Mouse (Mus musculus) Patski (cell line): ENCODE results near the gene Htra1. TPM values are rescaled to one million over a fixed set of nuclear protein-coding genes. Genes with fewer than 3 reads are reported as not detected.

Source experiments
- ATAC-seq: fragments of 100-300 bp; one replicate; pipeline ENCODE4 v1.8.0; 2021
- CTCF ChIA-PET: fragments of 350-600 bp; sonication (Branson Sonifier 250); formaldehyde crosslinking; loops from one replicate; lab custom pipeline; 2022; ENCODE audit warnings: inconsistent platforms; lab: Charles Lee
- POLR2A ChIA-PET: fragments of 350-600 bp; sonication (Branson Sonifier 250); formaldehyde crosslinking; loops from one replicate; lab custom pipeline; 2022; ENCODE audit warnings: antibody characterized with exemption, inconsistent platforms; lab: Charles Lee
- DNase-seq: peaks from one replicate; pipeline ENCODE4 v3.0.0-alpha.2; 2011; ENCODE audit warnings: low read depth, low spot score
- H3K27me3 ChIP-seq: fragments of 371-371 bp; one replicate; pipeline ENCODE4 v1.5.1; 2021
- CTCF ChIP-seq: fragments of 100-300 bp; IDR thresholded peaks from one replicate; pipeline ENCODE4 v1.5.1; 2021
- in situ Hi-C: fragments of 300-500 bp; cut with MboI; formaldehyde crosslinking; loops from 3 replicates; pipeline ENCODE4 v1.11.1; 2018; ENCODE audit warnings: low pct_unique_long_range_greater_than_20kb, mixed read lengths
- polyA plus RNA-seq: library from polyadenylated mRNA; unstranded; gene quantifications from one replicate; pipeline ENCODE4 v1.2.3, GENCODE M21; 2021

Gene Htra1
- polyA plus RNA-seq, 1 experiment from 2014 or later, result 170 TPM

GRCm38 (mm10) chr7:130985716-130986115 is 49.8 kb downstream of the Htra1 start:
- ChIA-PET POLR2A (interaction anchor here (1.2 kb wide), 1 partner anchor 147 kb away, joined by 3 read pairs; no protein-coding TSS in a partner anchor), CTCF (interaction anchor here (1.2 to 1.4 kb wide), 3 partner anchors 9 to 223 kb away, joined by 3 read pairs; no protein-coding TSS in a partner anchor)
- H3K27me3 ChIP-seq, result no peaks in the 10 kb centered on the region
- no peak for ATAC-seq
- no peak for DNase-seq
- TF ChIP-seq CTCF, result no peak
- in situ Hi-C loops, result loop anchor here (10.0 kb wide), 1 partner anchor 211 kb away; the partner anchor contains the start of gene Btbd16

GRCm38 (mm10) chr7:130988146-130988545 is 52.2 kb downstream of the Htra1 start:
- no peak for DNase-seq
- TF ChIP-seq CTCF, result no peak
- no peak for ATAC-seq
- ChIA-PET CTCF (interaction anchor here (1.2 kb wide), 1 partner anchor 225 kb away, joined by 4 read pairs; no protein-coding TSS in a partner anchor), POLR2A (no interaction called here)
- H3K27me3 ChIP-seq, result no peaks in the 10 kb centered on the region
- in situ Hi-C loops, result loop anchor here (10.0 kb wide), 1 partner anchor 213 kb away; the partner anchor contains the start of gene Btbd16

- DNase-seq (no peak), ATAC-seq (no peak)
- no peaks in the 10 kb centered on the region for H3K27me3 ChIP-seq
- ChIA-PET CTCF (interaction anchor here (1.2 kb wide), 1 partner anchor 227 kb away, joined by 4 read pairs; no protein-coding TSS in a partner anchor), POLR2A (no interaction called here)
- TF ChIP-seq CTCF, result no peak
- in situ Hi-C loops, result loop anchor here (10.0 kb wide), 1 partner anchor 215 kb away; the partner anchor contains the start of gene Btbd16
Observed at GRCm38 (mm10) chr7:130989371-130989770, 53.5 kb downstream of the Htra1 start.

DNA sequence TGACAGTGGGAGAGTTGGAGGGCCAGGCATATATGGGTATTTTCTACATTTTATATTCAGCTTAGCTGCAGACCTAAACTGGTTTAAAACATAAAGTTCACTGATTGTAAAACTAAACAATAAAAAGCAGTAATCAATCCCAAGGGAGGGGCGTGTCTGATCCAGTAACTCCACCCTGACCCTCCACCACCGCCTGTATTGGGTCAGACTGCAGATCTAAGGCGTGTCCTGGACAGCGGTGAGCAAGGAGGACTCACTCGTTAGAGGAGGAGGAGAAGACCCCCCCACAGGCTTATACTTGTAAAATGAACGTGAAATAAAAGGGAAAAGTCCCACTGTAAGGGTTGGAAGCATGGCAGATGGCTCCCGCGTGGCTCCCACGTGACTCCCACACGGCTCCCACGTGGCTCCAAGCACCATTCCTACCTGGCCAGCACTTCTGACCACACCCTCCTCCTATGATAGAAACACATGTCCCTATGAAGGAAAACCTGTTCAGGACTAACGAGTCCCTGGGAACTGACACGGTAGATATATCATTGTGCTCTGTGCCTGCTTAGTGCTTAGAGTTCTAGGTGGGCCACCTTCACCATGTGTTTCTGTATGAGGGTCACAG is 55.4 kb downstream of the Htra1 start:
- no peak for TF ChIP-seq CTCF
- no peaks in the 10 kb centered on the region for H3K27me3 ChIP-seq
- DNase-seq (no peak), ATAC-seq (no peak)
- CTCF ChIA-PET, result no interaction called here
- in situ Hi-C loops, result no loop called here
- POLR2A ChIA-PET, result no interaction called here

- in situ Hi-C loops, result no loop called here
- DNase-seq (no peak), ATAC-seq (no peak)
- TF ChIP-seq CTCF, result peak; percentile 74
- POLR2A ChIA-PET, result no interaction called here
- CTCF ChIA-PET, result interaction anchor here (1.3 to 2.0 kb wide), 5 partner anchors 10 to 159 kb away, joined by 3 to 6 read pairs (median 5); no protein-coding TSS in a partner anchor
- no peaks in the 10 kb centered on the region for H3K27me3 ChIP-seq
Observed at GRCm38 (mm10) chr7:130993907-130994306, 58.0 kb downstream of the Htra1 start.

DNA sequence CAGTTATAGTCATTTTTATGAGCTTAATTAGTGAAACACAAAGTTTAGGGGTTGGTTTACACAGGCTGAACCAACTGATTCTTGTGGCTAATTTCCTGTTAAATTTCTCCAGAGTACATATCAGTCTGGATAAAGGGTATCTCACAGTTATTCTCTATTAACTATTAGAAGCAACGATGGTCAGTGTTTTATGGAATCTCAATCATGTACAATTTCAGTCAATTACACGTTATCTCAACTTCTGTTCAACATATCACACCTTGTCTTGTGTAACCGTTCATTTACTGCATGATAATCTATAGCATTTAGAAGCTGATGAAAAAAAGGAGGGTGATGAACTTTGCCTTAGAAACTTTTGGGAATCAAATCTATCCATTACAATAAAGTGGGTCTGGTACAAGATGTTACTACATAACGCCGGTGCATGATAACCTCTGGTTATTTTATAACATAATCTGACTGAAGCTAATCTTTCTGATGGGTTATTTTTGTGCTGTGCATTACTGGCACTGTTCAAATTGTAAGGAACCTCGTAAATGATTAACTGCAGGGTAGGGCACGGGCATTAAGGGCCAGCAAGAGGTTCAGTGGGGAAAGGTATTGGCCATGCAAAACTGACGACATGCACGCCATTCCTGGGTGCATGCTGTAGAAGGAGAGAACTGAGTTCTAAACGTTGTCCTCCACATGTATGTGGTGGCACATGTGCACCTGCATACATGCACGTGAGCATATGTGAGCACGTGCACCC is 66.2 kb downstream of the Htra1 start:
- in situ Hi-C loops, result no loop called here
- ATAC-seq (no peak), DNase-seq (no peak)
- H3K27me3 ChIP-seq, result no peaks in the 10 kb centered on the region
- TF ChIP-seq CTCF, result no peak
- CTCF ChIA-PET, result no interaction called here
- POLR2A ChIA-PET, result no interaction called here

GRCm38 (mm10) chr7:131004071-131004470 is 68.2 kb downstream of the Htra1 start:
- ChIA-PET POLR2A (no interaction called here), CTCF (no interaction called here)
- ATAC-seq (no peak), DNase-seq (no peak)
- in situ Hi-C loops, result no loop called here
- no peaks in the 10 kb centered on the region for H3K27me3 ChIP-seq
- TF ChIP-seq CTCF, result no peak

DNA sequence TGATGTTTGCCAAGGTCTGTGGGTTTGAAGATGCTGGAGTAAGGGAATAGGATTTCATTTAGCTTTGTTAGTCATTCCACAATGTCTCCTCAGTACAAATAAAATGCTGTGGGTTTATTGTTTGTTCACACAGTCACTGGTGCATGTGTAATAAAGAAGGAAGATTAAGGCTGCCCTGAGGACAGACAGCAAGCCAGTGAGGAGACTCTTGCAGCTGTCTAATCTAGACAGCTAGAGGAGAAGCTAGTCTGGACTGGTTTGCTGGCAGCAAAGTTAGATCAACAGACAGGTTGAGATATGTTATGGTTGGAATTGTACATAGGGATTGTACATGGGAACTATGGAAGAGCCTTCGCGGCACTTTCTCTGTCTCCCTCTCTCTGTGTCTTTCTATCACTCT is 71.3 kb downstream of the Htra1 start:
- POLR2A ChIA-PET, result interaction anchor here (0.6 kb wide), 1 partner anchor 37 kb away, joined by 3 read pairs; no protein-coding TSS in a partner anchor
- in situ Hi-C loops, result no loop called here

DNA sequence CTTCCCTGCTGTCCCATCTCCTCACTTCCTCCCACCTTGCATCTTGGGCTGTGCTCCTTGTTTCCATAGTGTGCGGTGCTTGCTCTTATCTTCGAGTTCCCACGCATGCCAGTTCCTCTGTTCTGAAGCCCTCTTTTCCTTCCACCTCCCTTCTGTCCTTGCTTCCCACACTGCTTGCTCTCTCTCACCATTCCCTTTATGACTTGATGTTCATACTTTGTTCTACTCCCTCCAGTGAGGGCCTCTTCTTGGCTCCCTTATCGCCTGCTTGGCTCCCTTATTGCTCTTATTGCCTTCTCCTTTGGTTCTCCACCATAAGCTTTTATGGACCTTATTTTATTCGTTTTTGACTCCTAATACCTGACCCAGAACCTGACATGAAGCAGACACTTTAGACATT is 73.3 kb downstream of the Htra1 start:
- DNase-seq (no peak), ATAC-seq (no peak)
- H3K27me3 ChIP-seq, result no peaks in the 10 kb centered on the region
- no peak for TF ChIP-seq CTCF
- ChIA-PET POLR2A (no interaction called here), CTCF (no interaction called here)
- in situ Hi-C loops, result no loop called here

More for the DNA sequence above, 71.3 kb downstream of the Htra1 start:
- H3K27me3 ChIP-seq, result no peaks in the 10 kb centered on the region
- CTCF ChIA-PET, result interaction anchor here (1.8 kb wide), 1 partner anchor 13 kb away, joined by 6 read pairs; no protein-coding TSS in a partner anchor
- ATAC-seq (no peak), DNase-seq (no peak)
- TF ChIP-seq CTCF, result no peak

DNA sequence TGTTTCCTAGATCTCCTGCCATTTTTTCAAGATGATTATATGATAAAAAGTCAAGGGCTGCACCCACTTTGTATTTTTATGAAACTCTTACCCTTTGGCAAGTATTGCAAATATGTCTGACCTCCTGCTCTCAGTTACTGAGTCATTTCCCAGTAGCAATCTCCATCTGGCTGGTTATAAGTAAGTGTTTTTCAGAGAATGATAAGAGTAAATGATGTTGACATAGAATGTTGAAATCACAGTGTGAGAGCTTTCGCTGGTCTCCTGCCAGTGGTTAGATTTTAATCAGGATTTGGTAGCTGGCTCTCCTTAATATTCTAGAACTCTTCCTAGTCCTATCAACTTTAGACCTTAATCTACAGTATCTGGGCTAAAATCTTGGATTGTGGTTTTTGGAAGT is 76.0 kb downstream of the Htra1 start:
- POLR2A ChIA-PET, result no interaction called here
- no peak for ATAC-seq

GRCm38 (mm10) chr7:131019181-131019580 is 83.3 kb downstream of the Htra1 start:
- H3K27me3 ChIP-seq, result no peaks in the 10 kb centered on the region
- in situ Hi-C loops, result no loop called here
- ChIA-PET POLR2A (no interaction called here), CTCF (interaction anchor here (1.6 kb wide), 1 partner anchor 25 kb away, joined by 5 read pairs; no protein-coding TSS in a partner anchor)
- no peak for TF ChIP-seq CTCF
- no peak for ATAC-seq
- DNase-seq, result no peak

More for the DNA sequence above, 76.0 kb downstream of the Htra1 start:
- no peaks in the 10 kb centered on the region for H3K27me3 ChIP-seq
- no peak for DNase-seq
- CTCF ChIA-PET, result no interaction called here
- in situ Hi-C loops, result no loop called here
- no peak for TF ChIP-seq CTCF
